Mouse (Mus musculus) midbrain, embryonic 16.5 days (tissue): ENCODE measurements at regions not wholly inside any gene's neighbourhood (a gene's known extent, or its start where the extent isn't known, plus 50 kb on each side); places are given as distances from the start of the nearest gene placed in this dataset.
A peak's percentile ranks its signal among the peaks of the same experiment; 100 is the strongest.

Experiments
- ATAC-seq: fragments of 200-750 bp; cut with Nextera tagmentation; 2 replicates; pipeline ENCODE4 v1.8.0; 2017; ENCODE audit warnings: moderate TSS enrichment
- H3K27ac ChIP-seq: fragments of 300-500 bp; sonication (generic); 2 replicates; pipeline ENCODE4 v1.5.1; 2014; ENCODE audit warnings: mild to moderate bottlenecking, low read length, mixed read lengths
- H3K27me3 ChIP-seq: fragments of 300-500 bp; sonication (generic); 2 replicates; pipeline ENCODE4 v1.6.1; 2014; ENCODE audit warnings: low read depth, low read length, mixed read lengths; ENCODE audit not compliant: control insufficient read depth, insufficient read depth
- H3K36me3 ChIP-seq: fragments of 300-500 bp; sonication (generic); 2 replicates; pipeline ENCODE4 v1.6.1; 2014; ENCODE audit warnings: mild to moderate bottlenecking, low read length, moderate library complexity, mixed read lengths; ENCODE audit not compliant: control insufficient read depth, insufficient read depth
- H3K4me1 ChIP-seq: fragments of 300-500 bp; sonication (generic); 2 replicates; pipeline ENCODE4 v1.6.1; 2014; ENCODE audit warnings: mild to moderate bottlenecking, low read length, mixed read lengths; ENCODE audit not compliant: control insufficient read depth, insufficient read depth
- H3K4me2 ChIP-seq: fragments of 300-500 bp; sonication (generic); 2 replicates; pipeline ENCODE4 v1.6.1; 2014; ENCODE audit warnings: mild to moderate bottlenecking, low read length, mixed read lengths
- H3K4me3 ChIP-seq: fragments of 300-500 bp; sonication (generic); 2 replicates; pipeline ENCODE4 v1.5.1; 2014; ENCODE audit warnings: low read depth, mild to moderate bottlenecking, low read length, moderate library complexity, mixed read lengths
- H3K9ac ChIP-seq: fragments of 300-500 bp; sonication (generic); 2 replicates; pipeline ENCODE4 v1.6.1; 2014; ENCODE audit warnings: low read depth, low read length, mixed read lengths
- H3K9me3 ChIP-seq: fragments of 300-500 bp; sonication (generic); replicated peaks from 2 replicates; pipeline ENCODE4 v1.6.1; 2014; ENCODE audit warnings: mild to moderate bottlenecking, low read length, mixed read lengths; ENCODE audit not compliant: control insufficient read depth, poor library complexity, severe bottlenecking
- WGBS: fragments of 180-500 bp; shearing (Covaris S2); extraction: QIAGEN DNeasy Blood & Tissue Kit; methylation state at CpG from one replicate; pipeline ENCODE4 v1.1.7; 2014; 5-methylcytosine and 5-hydroxymethylcytosine counted together

- Histone ChIP-seq H3K4me2 (no peak overlapping the region), H3K9ac (no peak overlapping the region), H3K27ac (no peak overlapping the region), H3K4me1 (no peaks in the 10 kb centered on the region), H3K27me3 (no peaks in the 10 kb centered on the region), H3K36me3 (no peaks in the 10 kb centered on the region), H3K4me3 (no peak overlapping the region), H3K9me3 (no peaks in the 10 kb centered on the region)
- 56% methylated on average over 4 of the region's 4 CpGs for WGBS
- ATAC-seq: no peak
These were observed 94.3 kb upstream of the Arrdc4 start for GRCm38 (mm10) chr7:68843374-68843773.

DNA sequence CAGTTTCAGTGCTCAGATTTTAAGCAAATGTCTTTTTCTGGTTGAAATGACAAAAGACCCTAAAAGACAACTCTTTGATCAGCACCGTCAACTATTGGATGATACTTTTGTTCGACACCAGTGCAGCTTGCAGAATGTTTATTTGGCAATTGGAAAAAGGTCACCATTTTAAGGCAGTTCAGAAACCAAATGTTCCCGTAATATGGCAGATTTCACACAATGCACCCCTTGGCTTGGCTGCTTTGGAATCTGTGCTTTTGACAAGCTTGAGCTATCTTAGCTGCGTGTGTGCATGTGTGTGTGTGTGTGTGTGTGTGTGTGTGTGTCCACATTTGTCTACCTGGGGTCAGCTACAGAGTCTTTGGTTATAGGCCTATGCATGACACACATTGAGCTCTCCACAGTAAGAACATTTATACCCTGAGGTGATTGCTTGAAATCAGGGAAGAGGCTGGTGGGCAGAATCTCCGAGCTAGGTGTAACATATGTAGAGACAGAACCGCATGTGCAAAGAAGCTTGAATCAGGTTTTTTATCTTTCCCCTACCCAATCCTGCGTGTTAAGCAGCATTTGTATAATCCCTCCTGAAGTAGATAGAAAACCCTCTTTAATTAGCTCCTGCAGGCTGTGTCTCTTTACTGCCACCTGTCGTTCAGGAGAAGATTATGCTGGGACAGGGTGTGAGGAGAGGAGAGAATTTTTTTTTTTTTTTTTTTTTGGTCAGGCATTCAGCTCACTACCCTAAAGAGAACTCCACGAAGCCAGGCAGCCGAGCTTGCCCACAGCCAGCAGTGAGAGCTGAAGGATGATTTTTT, 85.1 kb upstream of the Arrdc4 start:
- Histone ChIP-seq H3K27me3 (no peaks in the 10 kb centered on the region), H3K4me3 (no peak overlapping the region), H3K9me3 (no peaks in the 10 kb centered on the region), H3K27ac (no peak overlapping the region), H3K4me1 (peaks cover 3% of the 10 kb centered on the region; the same call in 1 of the 2 replicates), H3K36me3 (no peaks in the 10 kb centered on the region), H3K9ac (no peak overlapping the region), H3K4me2 (no peak overlapping the region)
- ATAC-seq: peak; percentile 66
- WGBS: 35% methylated on average over 10 of the region's 10 CpGs

DNA sequence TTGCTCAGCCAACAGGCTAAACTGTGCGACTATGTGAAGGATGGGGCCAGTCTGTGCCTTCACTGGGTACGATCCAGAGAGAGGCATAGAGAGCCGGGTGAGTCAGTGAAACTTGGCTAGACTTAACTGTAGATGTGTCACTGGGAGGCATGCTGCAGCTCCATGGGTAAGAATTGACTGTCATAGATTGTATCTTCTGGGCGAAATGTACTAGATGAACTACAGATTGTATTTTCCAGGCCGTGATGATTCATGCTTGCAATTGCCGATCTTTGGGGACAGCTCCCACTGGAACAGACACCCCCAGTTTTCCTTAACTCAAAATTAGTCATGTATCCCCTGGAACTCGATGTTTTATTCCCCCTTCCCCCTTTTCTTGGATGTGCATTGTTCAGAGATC, 84.5 kb upstream of the Arrdc4 start:
- Histone ChIP-seq H3K27ac (no peak overlapping the region), H3K4me1 (peaks cover 3% of the 10 kb centered on the region; the same call in 1 of the 2 replicates), H3K9me3 (no peaks in the 10 kb centered on the region), H3K9ac (no peak overlapping the region), H3K27me3 (no peaks in the 10 kb centered on the region), H3K36me3 (no peaks in the 10 kb centered on the region), H3K4me2 (no peak overlapping the region), H3K4me3 (no peak overlapping the region)
- ATAC-seq: no peak
- WGBS: 90% methylated on average over 7 of the region's 7 CpGs

DNA sequence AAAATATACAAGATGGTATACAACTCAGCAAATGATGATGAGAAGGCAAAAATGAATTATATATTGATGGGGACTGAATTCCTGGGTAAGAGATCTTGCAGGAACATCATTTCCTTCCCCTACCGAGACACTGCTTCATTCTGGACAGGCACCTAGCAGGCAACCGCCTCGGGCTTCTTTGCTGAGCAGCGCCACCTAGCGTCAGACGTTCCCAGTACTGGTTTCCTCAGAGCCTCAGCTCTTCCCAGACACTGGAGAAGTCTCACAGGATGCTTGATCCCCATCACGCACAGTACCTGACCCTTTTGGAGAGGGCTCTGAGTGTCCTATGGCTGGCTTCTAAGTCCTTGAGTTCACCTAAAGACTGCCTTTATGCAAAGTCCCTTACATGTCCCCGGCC, 80.8 kb upstream of the Arrdc4 start:
- 15% methylated on average over 8 of the region's 8 CpGs for WGBS
- Histone ChIP-seq H3K9me3 (no peaks in the 10 kb centered on the region), H3K4me2 (no peak overlapping the region), H3K4me3 (no peak overlapping the region), H3K4me1 (no peaks in the 10 kb centered on the region), H3K27me3 (no peaks in the 10 kb centered on the region), H3K9ac (no peak overlapping the region), H3K27ac (no peak overlapping the region), H3K36me3 (no peaks in the 10 kb centered on the region)
- peak; percentile 69 for ATAC-seq

DNA sequence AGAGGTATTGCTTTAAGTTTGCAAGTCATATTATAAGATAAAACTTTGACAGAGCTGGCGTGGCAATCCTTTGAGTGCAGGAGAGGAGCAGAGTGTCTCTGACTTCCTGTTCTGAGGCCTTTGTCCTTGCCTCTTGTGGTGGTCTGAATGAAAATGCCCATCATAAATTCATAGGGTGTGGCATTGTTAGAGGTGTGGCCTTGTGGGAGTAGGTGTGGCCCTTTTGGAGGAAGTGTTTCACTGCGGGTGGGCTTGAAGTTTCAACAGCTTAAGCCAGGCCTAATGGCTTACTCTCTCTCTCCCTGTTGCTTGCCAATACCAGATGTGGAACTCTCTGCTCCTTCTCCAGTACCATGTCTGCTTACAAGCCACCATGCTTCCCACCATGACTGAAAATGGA, 75.4 kb upstream of the Arrdc4 start:
- no peak overlapping the region for H3K4me3 ChIP-seq
- ATAC-seq: no peak
- 84% methylated on average over 2 of the region's 2 CpGs for WGBS
- no peak overlapping the region for H3K27ac ChIP-seq
- no peak overlapping the region for H3K4me2 ChIP-seq
- no peaks in the 10 kb centered on the region for H3K36me3 ChIP-seq
- no peaks in the 10 kb centered on the region for H3K9me3 ChIP-seq
- H3K9ac ChIP-seq: no peak overlapping the region
- H3K27me3 ChIP-seq: no peaks in the 10 kb centered on the region
- no peaks in the 10 kb centered on the region for H3K4me1 ChIP-seq

DNA sequence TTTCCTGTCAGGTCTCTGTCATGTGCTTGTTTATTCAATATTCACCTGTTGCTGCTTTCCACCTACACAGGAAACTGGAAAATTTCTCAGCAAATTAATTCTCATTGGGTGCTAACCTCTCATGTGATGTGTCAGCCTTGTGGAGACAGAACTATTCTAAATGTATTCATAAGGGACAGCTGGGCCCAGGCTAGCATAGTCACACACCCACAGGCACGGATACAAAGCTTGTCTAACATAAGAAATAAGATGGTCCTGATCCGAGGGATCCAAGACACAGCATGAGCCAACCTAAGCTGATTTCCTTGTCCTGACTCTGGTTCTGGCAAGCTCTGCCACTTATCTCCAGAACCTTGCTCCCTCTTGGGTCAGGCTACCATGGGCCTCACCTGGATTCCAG, 74.6 kb upstream of the Arrdc4 start:
- Histone ChIP-seq H3K9me3 (no peaks in the 10 kb centered on the region), H3K27ac (no peak overlapping the region), H3K9ac (no peak overlapping the region), H3K36me3 (no peaks in the 10 kb centered on the region), H3K4me2 (no peak overlapping the region), H3K4me3 (no peak overlapping the region), H3K4me1 (no peaks in the 10 kb centered on the region), H3K27me3 (no peaks in the 10 kb centered on the region)
- 70% methylated on average over 2 of the region's 2 CpGs for WGBS
- ATAC-seq: no peak

DNA sequence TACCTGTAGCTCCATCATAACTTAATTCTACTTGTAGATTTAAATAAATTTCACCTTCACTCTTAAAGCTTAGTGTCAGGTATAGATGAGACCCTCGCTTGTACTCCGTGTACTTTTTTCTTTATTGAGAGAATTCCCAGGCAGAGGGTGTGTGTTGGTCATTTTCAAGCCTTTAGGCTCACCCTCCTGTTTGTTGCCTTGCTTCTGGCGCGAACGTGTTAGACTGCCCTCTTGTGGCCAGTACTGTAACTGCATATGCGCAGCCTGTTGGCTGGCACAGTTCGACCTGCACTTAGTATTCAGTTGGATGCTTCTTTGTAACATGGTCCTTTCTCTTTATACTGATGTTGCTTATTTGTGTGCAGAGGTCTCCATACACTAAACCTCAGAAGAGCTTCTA, 74.1 kb upstream of the Arrdc4 start:
- Histone ChIP-seq H3K27me3 (no peaks in the 10 kb centered on the region), H3K4me2 (no peak overlapping the region), H3K4me1 (no peaks in the 10 kb centered on the region), H3K36me3 (no peaks in the 10 kb centered on the region), H3K4me3 (no peak overlapping the region), H3K9ac (no peak overlapping the region), H3K27ac (no peak overlapping the region), H3K9me3 (no peaks in the 10 kb centered on the region)
- WGBS: 4% methylated on average over 7 of the region's 7 CpGs
- ATAC-seq: peak; percentile 67; the same call in 1 of the 2 replicates

- Histone ChIP-seq H3K36me3 (no peaks in the 10 kb centered on the region), H3K4me3 (no peak overlapping the region), H3K27me3 (0 out of 2 replicates have a peak, but pooled peaks cover 2% of the 10 kb centered on the region), H3K4me1 (no peaks in the 10 kb centered on the region), H3K9me3 (no peaks in the 10 kb centered on the region), H3K4me2 (no peak overlapping the region), H3K27ac (no peak overlapping the region), H3K9ac (no peak overlapping the region)
- no peak for ATAC-seq
- 91% methylated on average over 15 of the region's 15 CpGs for WGBS
These were observed 66.0 kb upstream of the Arrdc4 start for GRCm38 (mm10) chr7:68814823-68815666.

GRCm38 (mm10) chr7:68809782-68810181, 60.7 kb upstream of the Arrdc4 start:
- Histone ChIP-seq H3K9me3 (no peaks in the 10 kb centered on the region), H3K4me1 (no peaks in the 10 kb centered on the region), H3K9ac (no peak overlapping the region), H3K27me3 (0 out of 2 replicates have a peak, but pooled peaks cover 2% of the 10 kb centered on the region), H3K27ac (no peak overlapping the region), H3K36me3 (no peaks in the 10 kb centered on the region), H3K4me2 (no peak overlapping the region), H3K4me3 (no peak overlapping the region)
- ATAC-seq: no peak
- 34% methylated on average over 8 of the region's 8 CpGs for WGBS
